Mouse (Mus musculus): ENCODE data around the gene Gm10031. TPM values are rescaled to one million over a fixed set of nuclear protein-coding genes. Genes with fewer than 3 reads are reported as not detected.
"Not testable (repeated sequence)": the region's sequence is repeated elsewhere in the genome, so short reads cannot be mapped to it uniquely, and the experiment has no call there.

The Gm10031 gene
- 3.6 TPM for polyA plus RNA-seq (2012; fragmentation: generic; extraction: Trizol)

- not testable (repeated sequence) for H3K4me2 ChIP-seq (ENCODE audit: low read depth); H3K36me3 ChIP-seq (ENCODE audit: control insufficient read depth, insufficient read depth); H3K4me3 ChIP-seq; H3K79me2 ChIP-seq (ENCODE audit: control insufficient read depth, insufficient read depth); H3K27me3 ChIP-seq (ENCODE audit: control insufficient read depth, insufficient read depth, insufficient read length); H3ac ChIP-seq (ENCODE audit: control insufficient read depth, insufficient read length)
These were observed at the start of gene Gm10031 for GRCm38 (mm10) chr1:156523842-156524241. TSS of gene Gm10031 (plus strand) at chr1:156524012.

- TF ChIP-seq USF1 (IDR thresholded peaks at IDR 0.05; ENCODE audit: low read depth), result no peak
- TF ChIP-seq MYOD1 (IDR thresholded peaks at IDR 0.05; ENCODE audit: control insufficient read depth in 1 of 3, insufficient read length in 2 of 3, low read depth in 2 of 3), result peak in 2 of 3 experiments; percentile 62 to 72
- peak; percentile 29 for TF ChIP-seq TCF3 (IDR thresholded peaks at IDR 0.05; ENCODE audit: insufficient read length, low read depth)
- TF ChIP-seq MYOG (IDR thresholded peaks at IDR 0.05; ENCODE audit: control insufficient read depth in 1 of 3, insufficient read depth in 1 of 3, insufficient read length in 2 of 3, low read depth in 2 of 3), result peak in 2 of 3 experiments; percentile 51 to 91
These were observed 49.0 kb upstream of the Gm10031 start for GRCm38 (mm10) chr1:156474854-156475253.

DNA sequence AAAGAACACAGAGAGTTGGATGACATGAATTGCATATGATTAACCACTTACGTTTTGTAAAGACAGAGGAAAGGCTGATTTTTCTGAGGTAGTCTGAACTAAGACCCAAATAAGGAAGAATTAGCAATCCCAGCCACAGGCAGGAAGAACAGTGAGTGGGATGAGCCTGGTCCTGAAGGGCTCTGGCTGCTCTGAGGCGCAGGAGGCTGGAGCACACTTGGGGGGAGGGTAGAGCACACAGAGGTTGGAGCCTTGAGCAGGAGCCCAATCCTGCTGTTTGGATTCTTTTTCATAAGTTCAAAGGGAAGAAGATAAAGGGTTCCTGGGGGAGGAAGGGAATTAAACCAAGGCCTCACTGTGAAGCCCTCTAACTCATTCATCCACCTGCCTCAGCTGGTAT is 47.8 kb upstream of the Gm10031 start:
- TF ChIP-seq USF1 (IDR thresholded peaks at IDR 0.05; ENCODE audit: low read depth) (no peak), MAX (IDR thresholded peaks at IDR 0.05; ENCODE audit: low read depth) (no peak), POLR2AphosphoS2 (IDR thresholded peaks at IDR 0.05; ENCODE audit: insufficient read length, low read depth) (no peak), TCF12 (IDR thresholded peaks at IDR 0.05; ENCODE audit: insufficient read depth, poor library complexity, severe bottlenecking) (no peak)
- Histone ChIP-seq H3K36me3 (ENCODE audit: control insufficient read depth, insufficient read depth) (no peaks in the 10 kb centered on the region), H3K4me2 (ENCODE audit: low read depth) (no peak overlapping the region), H3K4me3 (no peak overlapping the region), H3K27me3 (ENCODE audit: control insufficient read depth, insufficient read depth, insufficient read length) (no peaks in the 10 kb centered on the region), H3ac (ENCODE audit: control insufficient read depth, insufficient read length) (no peak overlapping the region), H3K79me2 (ENCODE audit: control insufficient read depth, insufficient read depth) (peaks cover 29% of the 10 kb centered on the region)

More at GRCm38 (mm10) chr1:156474854-156475253, 49.0 kb upstream of the Gm10031 start:
- Histone ChIP-seq H3K36me3 (ENCODE audit: control insufficient read depth, insufficient read depth) (peaks cover 7% of the 10 kb centered on the region), H3K4me3 (no peak overlapping the region), H3K27me3 (ENCODE audit: control insufficient read depth, insufficient read depth, insufficient read length) (no peaks in the 10 kb centered on the region), H3ac (ENCODE audit: control insufficient read depth, insufficient read length) (no peak overlapping the region), H3K4me2 (ENCODE audit: low read depth) (peak overlapping the region; percentile 64), H3K79me2 (ENCODE audit: control insufficient read depth, insufficient read depth) (peaks cover 41% of the 10 kb centered on the region)

DNA sequence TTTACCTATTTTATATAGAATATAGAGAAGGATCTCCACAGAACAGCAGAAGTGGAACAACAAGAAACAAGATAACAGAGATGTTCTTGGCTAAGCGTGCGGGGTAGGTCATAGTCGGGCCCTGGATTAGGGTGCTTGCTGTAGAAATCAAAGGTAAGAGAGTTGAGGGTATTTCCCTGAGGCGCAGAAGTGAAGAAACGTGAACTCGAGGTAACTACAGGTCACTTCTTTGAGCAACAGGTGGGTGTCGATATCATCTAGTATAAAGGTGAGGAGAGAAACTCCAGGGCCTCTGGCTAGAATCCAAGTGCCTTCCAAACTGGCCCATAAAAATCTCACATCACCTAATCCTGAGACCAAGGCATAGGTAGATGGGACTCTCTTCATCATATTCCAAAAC is 47.3 kb upstream of the Gm10031 start:
- no peaks in the 10 kb centered on the region for H3K36me3 ChIP-seq (ENCODE audit: control insufficient read depth, insufficient read depth)
- TF ChIP-seq POLR2A (IDR thresholded peaks at IDR 0.05; ENCODE audit: insufficient read length, low read depth), result no peak
- TF ChIP-seq MYOG (IDR thresholded peaks at IDR 0.05; ENCODE audit: control insufficient read depth in 1 of 3, insufficient read depth in 1 of 3, insufficient read length in 2 of 3, low read depth in 2 of 3), result no peak
- TF ChIP-seq TCF12 (IDR thresholded peaks at IDR 0.05; ENCODE audit: insufficient read depth, poor library complexity, severe bottlenecking), result no peak
- no peak for TF ChIP-seq CEBPB (IDR thresholded peaks at IDR 0.05; ENCODE audit: insufficient read depth, poor library complexity, severe bottlenecking)
- no peak for TF ChIP-seq SRF (IDR thresholded peaks at IDR 0.05; ENCODE audit: control insufficient read depth, insufficient read length, low read depth)
- TF ChIP-seq REST (IDR thresholded peaks at IDR 0.05; ENCODE audit: insufficient read depth, insufficient read length), result no peak
- TF ChIP-seq E2F4 (IDR thresholded peaks at IDR 0.05; ENCODE audit: insufficient read depth), result no peak
- no peak for TF ChIP-seq MAX (IDR thresholded peaks at IDR 0.05; ENCODE audit: low read depth)
- no peak for TF ChIP-seq USF1 (IDR thresholded peaks at IDR 0.05; ENCODE audit: low read depth)
- TF ChIP-seq MYOD1 (IDR thresholded peaks at IDR 0.05; ENCODE audit: control insufficient read depth in 1 of 3, insufficient read length in 2 of 3, low read depth in 2 of 3), result no peak
- TF ChIP-seq TCF3 (IDR thresholded peaks at IDR 0.05; ENCODE audit: insufficient read length, low read depth), result no peak
- no peak for TF ChIP-seq POLR2AphosphoS2 (IDR thresholded peaks at IDR 0.05; ENCODE audit: insufficient read length, low read depth)
- no peak overlapping the region for H3K4me2 ChIP-seq (ENCODE audit: low read depth)
- H3K4me3 ChIP-seq, result no peak overlapping the region
- peaks cover 24% of the 10 kb centered on the region for H3K79me2 ChIP-seq (ENCODE audit: control insufficient read depth, insufficient read depth)
- H3K27me3 ChIP-seq (ENCODE audit: control insufficient read depth, insufficient read depth, insufficient read length), result no peaks in the 10 kb centered on the region
- H3ac ChIP-seq (ENCODE audit: control insufficient read depth, insufficient read length), result no peak overlapping the region

GRCm38 (mm10) chr1:156481826-156482225 is 42.0 kb upstream of the Gm10031 start:
- TF ChIP-seq POLR2AphosphoS2 (IDR thresholded peaks at IDR 0.05; ENCODE audit: insufficient read length, low read depth), result no peak
- TF ChIP-seq MYOG (IDR thresholded peaks at IDR 0.05; ENCODE audit: control insufficient read depth in 1 of 3, insufficient read depth in 1 of 3, insufficient read length in 2 of 3, low read depth in 2 of 3), result no peak
- TF ChIP-seq E2F4 (IDR thresholded peaks at IDR 0.05; ENCODE audit: insufficient read depth), result no peak
- no peak for TF ChIP-seq SRF (IDR thresholded peaks at IDR 0.05; ENCODE audit: control insufficient read depth, insufficient read length, low read depth)
- no peak for TF ChIP-seq MAX (IDR thresholded peaks at IDR 0.05; ENCODE audit: low read depth)
- Histone ChIP-seq H3K4me3 (no peak overlapping the region), H3K79me2 (ENCODE audit: control insufficient read depth, insufficient read depth) (no peaks in the 10 kb centered on the region), H3K4me2 (ENCODE audit: low read depth) (no peak overlapping the region), H3K36me3 (ENCODE audit: control insufficient read depth, insufficient read depth) (no peaks in the 10 kb centered on the region), H3K27me3 (ENCODE audit: control insufficient read depth, insufficient read depth, insufficient read length) (no peaks in the 10 kb centered on the region), H3ac (ENCODE audit: control insufficient read depth, insufficient read length) (no peak overlapping the region)

GRCm38 (mm10) chr1:156487498-156487897 is 36.3 kb upstream of the Gm10031 start:
- no peak overlapping the region for H3K4me3 ChIP-seq
- no peaks in the 10 kb centered on the region for H3K27me3 ChIP-seq (ENCODE audit: control insufficient read depth, insufficient read depth, insufficient read length)
- no peak overlapping the region for H3K4me2 ChIP-seq (ENCODE audit: low read depth)
- no peaks in the 10 kb centered on the region for H3K36me3 ChIP-seq (ENCODE audit: control insufficient read depth, insufficient read depth)
- no peak for TF ChIP-seq USF1 (IDR thresholded peaks at IDR 0.05; ENCODE audit: low read depth)
- TF ChIP-seq MAX (IDR thresholded peaks at IDR 0.05; ENCODE audit: low read depth), result no peak
- TF ChIP-seq REST (IDR thresholded peaks at IDR 0.05; ENCODE audit: insufficient read depth, insufficient read length), result no peak
- TF ChIP-seq TCF12 (IDR thresholded peaks at IDR 0.05; ENCODE audit: insufficient read depth, poor library complexity, severe bottlenecking), result no peak
- TF ChIP-seq TCF3 (IDR thresholded peaks at IDR 0.05; ENCODE audit: insufficient read length, low read depth), result no peak
- no peak for TF ChIP-seq SRF (IDR thresholded peaks at IDR 0.05; ENCODE audit: control insufficient read depth, insufficient read length, low read depth)
- H3ac ChIP-seq (ENCODE audit: control insufficient read depth, insufficient read length), result no peak overlapping the region
- no peaks in the 10 kb centered on the region for H3K79me2 ChIP-seq (ENCODE audit: control insufficient read depth, insufficient read depth)

Data from myocyte (in vitro differentiated cells).